Mouse (Mus musculus): Measurements from ENCODE around the gene Ppp2r5e. TPM values are rescaled to one million over a fixed set of nuclear protein-coding genes. Genes with fewer than 3 reads are reported as not detected.

The Ppp2r5e gene
- polyA plus RNA-seq, 1 experiment from 2014 or later = 21.3 TPM

DNA sequence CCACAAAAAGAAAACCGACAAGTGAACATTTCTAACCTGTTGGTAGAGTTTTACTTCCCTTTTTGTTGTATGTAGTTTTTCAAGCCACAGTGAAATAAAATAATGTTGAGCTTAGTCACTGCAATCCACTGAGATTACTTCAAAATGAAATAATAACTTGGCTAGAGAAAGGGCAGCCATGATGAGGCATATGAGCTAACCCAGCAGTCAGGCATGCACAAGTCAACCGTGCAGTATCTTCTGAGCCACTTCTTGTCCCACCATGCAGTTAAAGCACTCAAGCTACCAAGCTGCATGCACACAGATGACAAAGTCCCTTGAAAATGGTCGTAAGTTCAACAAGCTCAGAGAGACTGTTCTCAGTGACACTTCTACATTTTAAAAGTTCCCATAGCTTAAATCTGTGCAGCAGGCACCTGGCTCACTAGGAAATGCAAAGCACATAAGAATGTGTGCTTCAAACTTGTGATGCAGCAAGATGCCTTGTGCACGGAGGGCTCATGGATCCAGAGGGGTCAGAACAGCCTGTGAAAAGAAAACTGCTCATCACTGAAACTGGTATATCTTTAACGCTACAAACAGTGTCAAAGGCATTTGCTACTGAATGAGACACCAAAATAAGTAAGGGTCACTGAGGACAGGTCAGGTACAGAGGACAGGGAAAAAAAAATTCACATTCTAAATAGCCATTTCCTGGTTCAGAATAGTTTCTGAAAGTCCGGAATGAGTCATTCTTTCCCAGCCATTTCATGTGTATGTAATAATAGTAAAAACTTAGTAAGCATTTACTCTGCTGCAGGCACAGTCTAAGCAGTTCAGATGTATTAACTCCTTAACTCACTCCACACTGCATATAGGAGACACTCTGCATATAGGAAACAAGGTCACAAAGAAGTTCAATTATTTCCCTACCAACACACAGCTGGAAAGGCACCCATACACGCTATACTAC is 66.9 kb downstream of the Ppp2r5e start:
- no peak for ATAC-seq (ENCODE audit: low FRiP score, low read depth)

DNA sequence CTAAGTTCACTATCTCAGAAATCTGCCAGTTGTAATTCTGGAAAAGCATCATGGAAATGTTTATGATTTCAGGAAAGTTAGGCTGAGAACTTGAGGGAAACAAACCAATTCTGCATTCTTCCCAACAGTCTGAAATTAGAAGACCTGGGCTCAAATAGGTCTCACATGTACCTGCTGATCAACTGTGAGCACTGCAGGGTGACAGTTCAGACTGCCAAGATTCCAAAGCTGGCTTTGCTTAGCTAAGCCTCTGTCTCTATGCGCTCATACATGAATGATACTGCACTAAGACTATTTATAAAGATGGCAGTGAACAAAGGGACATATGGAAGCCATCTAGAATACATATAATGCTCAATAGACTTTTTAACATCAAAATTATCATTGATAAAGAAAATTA is 67.7 kb downstream of the Ppp2r5e start:
- no peak overlapping the region for H3K4me3 ChIP-seq
- H3K36me3 ChIP-seq = no peaks in the 10 kb centered on the region
- no peaks in the 10 kb centered on the region for H3K27me3 ChIP-seq (replicated peaks)
- H3K4me2 ChIP-seq (replicated peaks) = no peak overlapping the region
- H3K27ac ChIP-seq = no peak overlapping the region
- 96% methylated on average over 1 of the region's 1 CpGs for WGBS
- no peak overlapping the region for H3K9ac ChIP-seq
- ATAC-seq (ENCODE audit: low FRiP score, low read depth) = no peak
- no peaks in the 10 kb centered on the region for H3K4me1 ChIP-seq
- no peaks in the 10 kb centered on the region for H3K9me3 ChIP-seq

More for the DNA sequence above, 66.9 kb downstream of the Ppp2r5e start:
- no peak overlapping the region for H3K4me3 ChIP-seq
- WGBS = 87% methylated on average over 7 of the region's 7 CpGs
- no peaks in the 10 kb centered on the region for H3K36me3 ChIP-seq
- H3K27ac ChIP-seq = no peak overlapping the region
- H3K4me2 ChIP-seq (replicated peaks) = no peak overlapping the region
- no peak overlapping the region for H3K9ac ChIP-seq
- no peaks in the 10 kb centered on the region for H3K27me3 ChIP-seq (replicated peaks)
- no peaks in the 10 kb centered on the region for H3K4me1 ChIP-seq
- H3K9me3 ChIP-seq = no peaks in the 10 kb centered on the region

DNA sequence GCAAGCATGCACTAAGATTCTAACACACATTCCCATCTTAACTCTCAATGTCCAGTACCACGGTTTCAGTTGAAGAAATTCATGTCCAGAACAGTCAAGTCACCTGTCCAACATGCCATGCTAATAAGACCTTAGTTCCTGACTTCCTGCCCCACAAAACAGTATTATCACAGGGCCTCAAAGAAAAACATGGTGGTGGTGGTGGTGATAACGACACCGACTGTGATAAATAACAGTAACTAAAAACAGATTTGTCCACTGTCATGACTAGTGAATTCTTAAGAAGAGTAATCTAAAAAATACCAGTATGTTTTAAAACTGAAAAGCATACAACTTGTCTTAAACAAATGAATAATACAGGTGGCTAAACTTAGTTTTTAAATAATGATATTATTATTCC is 71.8 kb downstream of the Ppp2r5e start:
- no peaks in the 10 kb centered on the region for H3K9me3 ChIP-seq
- H3K27me3 ChIP-seq (replicated peaks) = no peaks in the 10 kb centered on the region
- 77% methylated on average over 3 of the region's 3 CpGs for WGBS
- no peak overlapping the region for H3K9ac ChIP-seq
- H3K4me2 ChIP-seq (replicated peaks) = no peak overlapping the region
- ATAC-seq (ENCODE audit: low FRiP score, low read depth) = no peak
- no peaks in the 10 kb centered on the region for H3K36me3 ChIP-seq
- H3K27ac ChIP-seq = no peak overlapping the region
- H3K4me3 ChIP-seq = no peak overlapping the region
- no peaks in the 10 kb centered on the region for H3K4me1 ChIP-seq

DNA sequence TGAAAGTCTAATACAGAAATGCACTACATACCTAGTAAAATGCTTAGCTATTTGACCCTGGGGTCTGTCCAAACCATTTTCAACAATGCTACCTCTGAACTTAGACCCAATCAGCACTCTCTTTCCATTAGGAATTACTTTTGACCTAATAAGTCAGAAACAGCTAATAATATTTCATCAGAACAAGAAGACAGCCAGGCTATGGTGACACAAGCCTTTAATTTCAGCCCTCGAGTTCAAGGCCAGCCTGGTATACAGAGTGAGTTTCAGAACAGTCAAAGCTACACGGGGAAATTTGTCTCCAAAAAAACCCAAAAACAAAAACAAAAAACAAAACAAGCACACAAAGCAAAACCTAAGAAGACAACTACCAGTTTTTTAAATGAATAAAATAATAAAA is 73.1 kb downstream of the Ppp2r5e start:
- H3K27ac ChIP-seq = no peak overlapping the region
- H3K4me3 ChIP-seq = no peak overlapping the region
- ATAC-seq (ENCODE audit: low FRiP score, low read depth) = no peak
- no peaks in the 10 kb centered on the region for H3K36me3 ChIP-seq
- no peak overlapping the region for H3K4me2 ChIP-seq (replicated peaks)
- H3K9ac ChIP-seq = no peak overlapping the region
- no peaks in the 10 kb centered on the region for H3K4me1 ChIP-seq
- H3K27me3 ChIP-seq (replicated peaks) = no peaks in the 10 kb centered on the region
- no peaks in the 10 kb centered on the region for H3K9me3 ChIP-seq
- 89% methylated on average over 2 of the region's 2 CpGs for WGBS

DNA sequence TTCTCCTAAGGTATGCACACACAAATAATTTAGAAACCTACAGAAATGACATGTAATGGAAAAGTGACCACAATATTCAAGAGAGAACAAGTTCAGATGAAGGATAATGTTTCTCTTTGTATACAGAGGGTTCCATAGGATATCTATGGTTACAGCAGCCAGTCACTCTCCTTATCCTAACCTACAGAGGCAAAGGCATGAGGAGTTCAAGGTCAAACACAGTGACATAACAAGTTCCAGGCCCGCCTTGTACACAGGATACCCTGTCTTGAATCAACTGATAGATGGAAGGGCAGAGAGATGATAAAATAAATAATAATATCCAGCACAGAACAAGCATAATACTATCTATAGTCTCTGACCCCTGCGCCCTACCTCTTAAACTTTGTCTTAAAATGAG is 73.7 kb downstream of the Ppp2r5e start:
- Histone ChIP-seq H3K4me3 (no peak overlapping the region), H3K4me1 (no peaks in the 10 kb centered on the region), H3K27ac (no peak overlapping the region), H3K9ac (no peak overlapping the region), H3K9me3 (no peaks in the 10 kb centered on the region), H3K36me3 (no peaks in the 10 kb centered on the region), H3K4me2 (replicated peaks) (no peak overlapping the region), H3K27me3 (replicated peaks) (no peaks in the 10 kb centered on the region)
- 98% methylated on average over 2 of the region's 2 CpGs for WGBS
- no peak for ATAC-seq (ENCODE audit: low FRiP score, low read depth)

DNA sequence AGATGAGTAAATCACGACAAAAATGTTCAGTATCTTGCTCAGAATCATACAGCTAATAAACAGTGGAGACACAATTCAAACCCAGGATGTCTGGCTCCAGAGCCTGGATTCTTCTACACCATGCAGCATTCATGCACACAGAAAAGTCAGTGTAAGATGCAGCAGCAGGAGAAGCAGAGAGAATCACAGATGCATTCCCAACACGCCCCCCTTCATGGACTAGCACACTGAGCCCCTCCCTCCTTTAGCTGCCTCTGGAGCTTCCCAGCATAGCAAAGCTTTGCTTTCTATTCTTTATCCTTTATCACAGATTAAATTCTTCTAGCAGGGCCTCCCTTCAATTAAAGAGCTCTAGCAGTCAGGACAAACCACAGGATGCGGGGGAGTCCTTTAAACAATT is 75.7 kb downstream of the Ppp2r5e start:
- no peaks in the 10 kb centered on the region for H3K27me3 ChIP-seq (replicated peaks)
- H3K4me3 ChIP-seq = no peak overlapping the region
- no peaks in the 10 kb centered on the region for H3K4me1 ChIP-seq
- WGBS = 87% methylated on average over 3 of the region's 3 CpGs
- H3K9ac ChIP-seq = no peak overlapping the region
- no peaks in the 10 kb centered on the region for H3K9me3 ChIP-seq
- no peak for ATAC-seq (ENCODE audit: low FRiP score, low read depth)
- no peak overlapping the region for H3K27ac ChIP-seq
- H3K4me2 ChIP-seq (replicated peaks) = no peak overlapping the region
- H3K36me3 ChIP-seq = 0 out of 2 replicates have a peak, but pooled peaks cover under 1% of the 10 kb centered on the region

DNA sequence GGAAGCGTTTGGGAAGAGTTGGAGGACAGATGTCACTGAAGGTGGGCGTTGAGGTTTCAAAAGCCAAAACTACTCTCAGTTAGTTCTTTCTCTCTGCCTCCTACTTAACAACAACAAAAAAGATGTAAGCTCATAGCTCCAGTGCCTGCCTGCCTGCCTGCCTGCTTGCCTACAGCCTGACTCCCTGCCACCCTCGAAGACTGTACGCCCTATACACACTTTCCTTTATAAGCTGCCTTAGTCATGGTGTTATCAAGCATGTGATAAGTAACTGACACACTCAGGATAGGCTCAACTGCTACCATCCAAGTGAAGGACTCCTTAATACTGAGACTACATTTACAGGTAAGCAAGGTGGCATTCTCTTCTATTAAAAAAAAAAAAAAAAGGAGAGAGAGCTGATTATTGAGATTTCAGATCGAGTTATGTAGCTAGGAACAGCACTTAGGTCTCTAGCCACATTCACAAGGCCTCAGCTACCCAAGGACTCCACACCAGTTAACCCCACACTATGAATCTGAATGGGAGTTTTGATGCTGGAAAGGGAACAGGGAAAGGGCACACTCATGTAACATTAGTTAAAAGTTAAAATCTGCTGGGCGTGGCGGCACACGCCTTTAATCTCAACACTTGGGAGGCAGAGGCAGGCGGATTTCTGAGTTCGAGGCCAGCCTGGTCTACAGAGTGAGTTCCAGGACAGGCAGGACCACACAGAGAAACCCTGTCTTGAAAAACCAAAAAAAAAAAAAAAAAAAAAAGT is 76.7 kb downstream of the Ppp2r5e start:
- Histone ChIP-seq H3K4me1 (no peaks in the 10 kb centered on the region), H3K27me3 (replicated peaks) (no peaks in the 10 kb centered on the region), H3K4me3 (no peak overlapping the region), H3K9ac (no peak overlapping the region), H3K9me3 (no peaks in the 10 kb centered on the region), H3K4me2 (replicated peaks) (no peak overlapping the region), H3K36me3 (peaks cover 5% of the 10 kb centered on the region; the same call in 1 of the 2 replicates), H3K27ac (no peak overlapping the region)
- ATAC-seq (ENCODE audit: low FRiP score, low read depth) = no peak
- WGBS = 95% methylated on average over 10 of the region's 10 CpGs

DNA sequence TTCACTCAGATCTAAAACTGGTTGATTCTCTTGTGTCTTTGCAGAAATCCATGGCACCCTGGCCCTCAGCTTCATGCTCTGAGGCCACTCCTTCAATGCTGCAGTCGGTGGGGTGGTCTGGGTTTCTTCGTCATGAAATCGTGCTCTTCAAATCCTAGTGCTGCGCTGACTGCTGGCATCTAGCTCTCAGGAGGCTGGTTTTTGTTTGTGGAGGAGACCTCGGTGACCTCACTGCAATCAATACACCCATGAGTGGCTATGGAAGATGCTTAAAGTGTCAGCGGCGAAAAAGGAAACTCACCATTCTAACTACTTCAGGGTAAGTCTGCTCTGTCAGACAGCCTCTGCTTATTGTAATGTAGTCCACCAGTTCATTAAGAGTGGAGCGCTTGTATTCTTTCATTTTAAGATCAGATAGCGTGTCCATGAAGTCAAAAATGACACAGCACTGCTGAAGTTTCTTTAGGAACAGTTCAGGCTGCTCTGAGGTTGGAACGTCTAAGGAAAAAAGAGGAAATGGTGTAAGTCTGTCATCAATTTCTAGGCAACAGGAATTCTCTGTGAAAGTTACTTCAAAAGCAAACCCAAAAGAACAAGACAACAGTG is 80.6 kb downstream of the Ppp2r5e start:
- Histone ChIP-seq H3K4me2 (replicated peaks) (no peak overlapping the region), H3K4me1 (no peaks in the 10 kb centered on the region), H3K9ac (no peak overlapping the region), H3K4me3 (no peak overlapping the region), H3K36me3 (peaks cover 5% of the 10 kb centered on the region; the same call in 1 of the 2 replicates), H3K9me3 (no peaks in the 10 kb centered on the region), H3K27me3 (replicated peaks) (no peaks in the 10 kb centered on the region), H3K27ac (no peak overlapping the region)
- ATAC-seq (ENCODE audit: low FRiP score, low read depth) = no peak
- WGBS = 55% methylated on average over 10 of the region's 10 CpGs

DNA sequence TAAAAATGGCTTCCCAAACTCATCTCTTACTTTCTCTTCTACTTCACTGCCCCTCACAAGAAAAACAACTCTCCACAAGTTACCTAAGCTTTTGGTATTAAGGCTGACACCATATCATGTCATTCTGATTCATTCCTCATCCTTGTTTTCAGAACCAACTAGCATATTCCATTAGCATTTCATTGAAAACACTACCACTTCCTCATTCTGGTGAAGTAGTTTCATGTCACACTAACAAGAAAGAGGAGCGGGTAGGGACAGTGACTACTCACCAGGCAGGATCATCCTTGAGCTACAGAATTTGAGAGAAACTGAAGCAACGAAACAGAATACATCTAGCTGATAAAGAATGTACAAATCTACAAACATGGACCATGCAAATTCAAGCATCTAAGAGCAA is 84.5 kb downstream of the Ppp2r5e start:
- H3K36me3 ChIP-seq = peaks cover 5% of the 10 kb centered on the region; the same call in 1 of the 2 replicates

DNA sequence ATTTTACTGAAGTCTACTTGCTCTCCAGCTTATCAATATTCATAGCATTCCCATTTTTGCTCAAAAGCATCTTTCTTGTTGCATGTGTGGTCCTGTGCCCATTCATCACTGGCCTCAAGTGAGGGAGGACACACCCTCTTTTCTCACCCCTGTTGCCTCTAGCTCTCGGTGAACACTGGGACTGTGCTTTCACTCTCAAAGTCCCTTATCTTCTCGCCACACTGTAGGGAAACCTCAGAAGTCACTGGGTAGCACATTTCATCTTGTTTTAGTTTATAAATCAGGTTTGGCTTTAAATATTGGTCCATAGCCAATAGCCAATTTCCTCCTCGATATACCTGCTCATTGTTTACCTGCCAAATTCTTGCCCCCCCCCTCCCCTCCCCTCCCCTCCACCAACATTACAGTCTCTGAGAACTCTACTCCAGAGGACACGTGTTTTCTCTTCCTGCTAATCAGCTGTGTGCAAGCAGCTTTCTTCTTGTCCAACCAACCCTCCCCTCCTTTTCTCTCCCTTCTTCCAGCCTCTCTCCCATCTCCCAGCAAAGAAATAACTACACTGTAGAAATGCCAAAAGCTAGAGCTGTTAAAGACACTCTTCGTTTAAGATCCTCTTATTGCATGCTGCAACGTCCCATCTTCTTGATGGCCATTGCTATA is 90.9 kb downstream of the Ppp2r5e start:
- Histone ChIP-seq H3K4me1 (no peaks in the 10 kb centered on the region), H3K9me3 (no peaks in the 10 kb centered on the region), H3K9ac (no peak overlapping the region), H3K27ac (no peak overlapping the region), H3K4me2 (replicated peaks) (no peak overlapping the region), H3K27me3 (replicated peaks) (no peaks in the 10 kb centered on the region), H3K4me3 (no peak overlapping the region), H3K36me3 (no peaks in the 10 kb centered on the region)
- no peak for ATAC-seq (ENCODE audit: low FRiP score, low read depth)
- WGBS = 76% methylated on average over 6 of the region's 6 CpGs

More for the DNA sequence above, 84.5 kb downstream of the Ppp2r5e start:
- Histone ChIP-seq H3K27ac (no peak overlapping the region), H3K27me3 (replicated peaks) (no peaks in the 10 kb centered on the region), H3K4me3 (no peak overlapping the region), H3K9ac (no peak overlapping the region), H3K4me2 (replicated peaks) (no peak overlapping the region), H3K9me3 (no peaks in the 10 kb centered on the region), H3K4me1 (no peaks in the 10 kb centered on the region)
- ATAC-seq (ENCODE audit: low FRiP score, low read depth) = no peak
- 96% methylated on average over 2 of the region's 2 CpGs for WGBS

DNA sequence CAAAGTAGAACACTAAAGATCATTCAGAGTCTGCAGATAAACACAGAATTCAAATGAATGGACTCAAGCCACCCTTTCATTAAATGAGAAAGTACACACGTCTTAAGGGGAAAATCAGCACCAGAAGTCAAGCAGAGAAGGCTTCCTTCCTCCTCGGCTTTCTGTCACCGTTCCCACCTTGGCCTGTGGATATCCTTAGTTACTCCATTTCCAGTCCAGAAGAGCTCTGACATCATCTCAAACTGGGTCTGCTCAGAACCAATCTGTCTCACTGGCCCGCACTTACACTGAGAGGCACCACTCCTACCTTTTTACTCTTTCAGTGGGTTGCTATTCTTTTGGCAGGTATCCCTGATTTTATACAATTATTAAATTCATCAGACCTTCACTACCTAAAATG is 93.4 kb downstream of the Ppp2r5e start:
- no peak for ATAC-seq (ENCODE audit: low FRiP score, low read depth)
- 83% methylated on average over 4 of the region's 4 CpGs for WGBS

DNA sequence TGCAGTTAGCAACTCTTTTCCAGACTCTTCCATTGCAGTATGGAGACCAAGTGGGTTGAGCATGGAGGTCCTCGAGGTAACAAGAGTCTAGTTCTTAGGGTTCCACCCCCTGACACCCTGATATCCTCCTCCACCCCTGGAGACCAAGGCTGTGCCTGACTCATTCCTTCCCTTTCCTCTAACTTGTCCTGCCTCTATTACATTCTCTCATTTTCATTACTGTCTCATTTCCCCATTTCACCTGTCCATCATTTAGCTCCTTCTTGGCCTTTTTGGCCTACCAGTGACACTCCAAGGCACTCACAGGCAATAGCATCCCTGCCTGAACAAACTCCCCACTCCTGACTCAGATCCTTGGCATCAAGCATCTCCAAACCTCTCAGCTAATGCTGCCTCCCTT is 98.3 kb downstream of the Ppp2r5e start:
- WGBS = 88% methylated on average over 1 of the region's 1 CpGs
- no peak overlapping the region for H3K4me3 ChIP-seq
- no peak overlapping the region for H3K9ac ChIP-seq
- no peaks in the 10 kb centered on the region for H3K36me3 ChIP-seq
- no peak overlapping the region for H3K27ac ChIP-seq
- no peak for ATAC-seq (ENCODE audit: low FRiP score, low read depth)
- no peaks in the 10 kb centered on the region for H3K4me1 ChIP-seq
- H3K9me3 ChIP-seq = no peaks in the 10 kb centered on the region
- H3K27me3 ChIP-seq (replicated peaks) = no peaks in the 10 kb centered on the region
- no peak overlapping the region for H3K4me2 ChIP-seq (replicated peaks)

More for the DNA sequence above, 93.4 kb downstream of the Ppp2r5e start:
- H3K4me3 ChIP-seq = no peak overlapping the region
- no peaks in the 10 kb centered on the region for H3K9me3 ChIP-seq
- H3K27ac ChIP-seq = no peak overlapping the region
- no peaks in the 10 kb centered on the region for H3K4me1 ChIP-seq
- H3K4me2 ChIP-seq (replicated peaks) = no peak overlapping the region
- no peak overlapping the region for H3K9ac ChIP-seq
- no peaks in the 10 kb centered on the region for H3K36me3 ChIP-seq
- no peaks in the 10 kb centered on the region for H3K27me3 ChIP-seq (replicated peaks)
